Mouse (Mus musculus): ENCODE results near the gene Syngr2.

- no peak for TF ChIP-seq CTCF (IDR thresholded peaks at IDR 0.05; ENCODE audit: extremely low read depth, insufficient read length, insufficient replicate concordance, low read depth, low read length)
- TF ChIP-seq POLR2A (IDR thresholded peaks at IDR 0.05; ENCODE audit: low read depth, low read length) = no peak
Observed at GRCm38 (mm10) chr11:117780582-117781111, 28.8 kb upstream of the Syngr2 start.

Measured in small intestine, adult 2 months (tissue).